Mouse (Mus musculus) forelimb bud, embryonic 11.5 days (tissue): ENCODE data around the gene Stom.

ENCODE experiments used
- DNase-seq: peaks from one replicate; pipeline ENCODE4 v3.0.0-alpha.2; 2012; ENCODE audit warnings: low read depth, low spot score

Stom gene

DNA sequence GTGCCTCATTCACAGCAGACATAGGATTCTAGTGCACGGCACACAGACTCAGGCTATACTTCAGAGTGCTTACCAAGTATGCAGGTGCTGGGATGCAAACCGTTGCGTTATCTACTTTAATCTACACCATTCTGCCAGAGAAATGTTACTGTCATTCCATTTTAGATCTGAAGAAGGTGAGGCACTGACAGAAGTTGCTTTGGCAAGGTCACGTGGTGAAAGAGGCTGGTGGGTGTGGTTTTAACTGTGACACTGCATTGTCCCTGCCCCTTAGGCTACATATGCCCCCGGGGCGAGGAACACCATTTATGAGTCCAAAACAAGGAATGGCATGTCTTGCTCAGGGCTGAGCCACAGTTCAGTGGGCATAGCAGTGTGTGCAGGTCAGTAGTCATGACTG is 63.9 kb downstream of the Stom start:
- no peak for DNase-seq

GRCm38 (mm10) chr2:35271817-35272216 is 65.0 kb downstream of the Stom start:
- no peak for DNase-seq

- peak; percentile 62 for DNase-seq
These were observed 66.2 kb downstream of the Stom start for GRCm38 (mm10) chr2:35270531-35270984.

DNA sequence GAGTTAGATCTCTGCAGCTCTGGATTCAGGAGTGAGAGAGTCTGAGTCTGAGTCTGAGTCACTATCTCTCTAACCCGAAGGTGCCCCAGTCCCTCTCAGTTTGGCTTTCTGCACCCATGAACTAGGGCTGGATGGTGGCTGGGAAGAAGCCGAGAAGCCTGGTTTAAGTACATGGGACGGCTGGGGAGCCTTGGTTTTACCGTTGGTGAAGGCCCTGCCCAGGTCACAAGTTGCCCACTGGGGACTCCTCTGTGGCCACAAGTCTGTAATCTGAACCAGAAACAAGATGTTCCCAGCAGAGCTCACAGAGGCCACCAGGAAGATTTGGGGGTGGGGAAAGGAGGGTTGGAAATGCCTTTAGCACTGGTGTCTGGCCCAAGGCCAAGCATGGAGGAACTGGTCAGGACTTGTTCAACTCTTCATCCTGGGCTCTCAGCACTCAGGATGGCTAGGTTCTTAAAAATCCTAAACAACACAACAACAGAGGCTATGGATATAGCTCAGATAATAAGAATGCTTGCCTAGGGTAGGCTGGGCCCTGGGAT is 67.0 kb downstream of the Stom start:
- DNase-seq, result no peak

DNA sequence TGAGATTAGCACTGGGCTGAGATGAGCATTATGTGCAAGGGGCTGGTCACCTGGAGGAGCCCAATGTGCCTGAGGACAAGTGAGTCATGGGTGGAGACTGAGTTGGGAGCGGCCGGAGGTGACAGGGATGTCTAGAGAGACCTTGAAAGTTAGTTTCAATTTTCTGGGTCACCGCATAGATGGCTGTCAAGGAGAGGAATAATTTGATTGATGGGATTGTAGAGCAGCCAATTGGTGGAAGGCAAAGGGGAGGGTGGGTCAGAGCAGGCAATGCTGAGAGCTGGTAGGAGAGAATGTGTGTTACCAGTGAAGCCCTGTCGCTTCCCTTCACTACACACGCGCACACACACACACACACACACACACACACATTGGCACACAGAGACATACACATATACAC is 67.6 kb downstream of the Stom start:
- no peak for DNase-seq

GRCm38 (mm10) chr2:35267876-35268566 is 68.8 kb downstream of the Stom start:
- DNase-seq, result no peak

DNA sequence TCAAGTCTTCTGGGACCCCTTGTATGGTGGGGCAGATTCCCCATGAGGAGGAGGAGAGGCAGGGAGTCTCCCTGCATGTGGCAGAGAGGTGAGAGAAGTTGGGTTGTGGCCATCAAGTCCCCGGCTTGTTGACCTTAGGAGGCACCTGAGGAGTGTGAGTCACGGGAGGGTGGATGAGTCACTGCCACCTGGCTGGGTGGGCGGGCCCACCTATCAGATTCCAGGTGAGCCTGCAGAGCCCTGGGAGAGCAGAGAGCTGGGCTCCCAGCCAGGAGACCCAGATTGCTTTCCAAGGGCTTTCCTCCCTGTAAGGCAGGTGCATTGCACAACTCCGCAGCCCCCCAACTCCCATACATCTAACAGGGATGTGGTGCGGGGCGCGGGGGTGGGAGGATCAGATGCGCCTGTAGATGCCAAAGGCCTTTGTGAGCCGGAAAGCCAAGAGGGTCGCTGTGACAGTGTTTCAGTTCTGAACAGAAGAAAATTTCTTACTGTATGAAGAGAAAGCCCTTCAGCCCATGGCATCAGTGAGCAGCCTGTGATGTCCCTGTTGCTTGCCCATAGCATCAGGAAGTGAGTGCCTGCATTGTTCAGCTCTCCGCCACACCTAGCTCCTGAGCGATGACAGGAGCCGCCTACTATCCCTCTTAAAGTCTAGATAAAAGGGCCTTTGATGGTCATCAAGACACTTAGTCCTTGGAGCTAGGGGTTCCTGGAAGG is 69.5 kb downstream of the Stom start:
- no peak for DNase-seq

GRCm38 (mm10) chr2:35266251-35266905 is 70.4 kb downstream of the Stom start:
- DNase-seq, result no peak

- no peak for DNase-seq
These were observed 71.0 kb downstream of the Stom start for GRCm38 (mm10) chr2:35265775-35266174.

GRCm38 (mm10) chr2:35265296-35265695 is 71.5 kb downstream of the Stom start:
- peak; percentile 87 for DNase-seq

DNA sequence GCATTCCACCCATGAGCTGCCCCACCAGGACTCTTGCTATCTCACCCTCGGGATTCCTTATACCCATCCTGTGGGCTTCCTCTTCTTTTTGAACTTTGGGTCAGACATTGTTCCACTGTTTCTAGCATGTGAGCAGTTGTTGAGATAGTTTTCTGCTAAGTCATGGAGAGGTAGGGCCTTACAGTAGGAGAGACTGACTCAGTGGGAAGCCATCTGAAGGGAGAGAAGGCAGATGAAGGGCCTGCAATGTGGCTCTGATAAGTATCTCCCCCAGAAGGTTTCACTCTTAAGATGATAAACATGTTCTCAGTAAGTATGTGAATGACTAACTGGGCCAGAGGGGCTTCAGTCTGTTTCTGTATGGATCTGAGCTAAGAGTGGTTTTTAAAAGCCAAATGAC is 72.7 kb downstream of the Stom start:
- no peak for DNase-seq
